Mouse (Mus musculus) olfactory bulb, adult 2 months (tissue): ENCODE measurements around the gene Vegfd.

Experiments used
- CTCF ChIP-seq: fragments of 200-500 bp; IDR thresholded peaks from 2 replicates; pipeline ENCODE4 v1.5.1; 2012; ENCODE audit warnings: low read depth, mild to moderate bottlenecking, low read length, moderate library complexity; ENCODE audit not compliant: insufficient read depth
- POLR2A ChIP-seq: fragments of 200-500 bp; IDR thresholded peaks from 2 replicates; pipeline ENCODE4 v1.6.1; 2012; ENCODE audit warnings: mild to moderate bottlenecking, low read depth, low read length, moderate library complexity; ENCODE audit not compliant: insufficient read depth

DNA sequence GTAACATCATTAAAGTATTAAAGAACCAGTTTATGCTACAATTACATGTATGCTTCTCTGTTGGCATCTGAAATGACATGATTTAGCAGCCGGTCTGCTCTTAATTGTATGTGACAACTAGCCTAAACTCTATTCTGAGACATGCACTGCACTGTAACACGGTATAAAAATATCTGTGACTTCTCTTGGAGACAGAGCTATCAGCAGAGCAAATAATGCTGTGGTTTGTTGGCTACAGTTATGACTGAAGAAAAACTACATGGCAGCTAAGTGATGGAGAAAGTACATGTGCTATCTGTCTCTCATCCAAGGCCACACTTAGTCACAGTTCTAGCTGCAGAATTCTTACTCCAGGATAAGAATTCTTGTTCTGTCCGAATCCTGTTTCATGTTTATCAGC lies 24.2 kb upstream of the Vegfd start:
- no peak for TF ChIP-seq CTCF
- no peak for TF ChIP-seq POLR2A
